Mouse (Mus musculus) ES-Bruce4 (cell line): ENCODE results near the gene Olfr1380.

Source experiments
- CTCF ChIP-seq: IDR thresholded peaks from one replicate; pipeline ENCODE4 v1.8.1; 2011; ENCODE audit warnings: low read depth, low read length
- EP300 ChIP-seq: IDR thresholded peaks from 2 replicates; pipeline ENCODE4 v1.6.1; 2011; ENCODE audit warnings: low read depth, low read length; ENCODE audit not compliant: insufficient read depth
- POLR2A ChIP-seq: IDR thresholded peaks from one replicate; pipeline ENCODE4 v1.8.1; 2011; ENCODE audit warnings: low read length; ENCODE audit not compliant: insufficient read depth

DNA sequence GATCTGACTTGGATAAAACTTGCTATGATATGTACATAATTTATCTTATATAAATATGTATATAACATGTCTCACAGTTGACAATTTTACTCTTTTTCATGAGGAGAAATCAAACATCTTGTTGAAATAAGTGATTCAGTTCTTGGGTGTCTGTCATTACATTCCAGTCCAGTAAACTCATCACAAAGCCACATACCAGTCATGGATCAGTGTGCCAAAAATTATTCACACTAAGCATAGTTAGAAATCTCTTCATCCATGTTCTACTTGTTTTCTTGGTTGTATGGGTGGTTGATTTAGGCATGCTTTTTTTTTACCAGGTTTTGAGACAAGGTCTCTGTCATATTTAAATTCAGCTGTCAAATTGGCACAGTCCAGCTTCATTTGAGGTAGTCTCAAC, 23.9 kb upstream of the Olfr1380 start:
- TF ChIP-seq EP300 (no peak), POLR2A (no peak), CTCF (no peak)
